ENCODE assay signal across 30 mouse cellular contexts in genomic region chr5:20536544-20536943, GRCm38 (mm10).
DNase-seq lines count a peak whose midpoint lies in the region; ATAC-seq and TF ChIP-seq lines count a peak whose summit lies in the region.
"Had no signal": no experiment of that assay in that cellular context is flagged by ENCODE, and none has a peak within 500 bp of the region (broad histone marks: within the 10 kb centered on the region; RNA-seq: fewer than 3 reads in every experiment).

No protein-coding gene starts in this region.

- H3K4me1 ChIP-seq in heart, embryonic 12.5 days (replicated peaks): no peaks in the 10 kb centered on the region
- H3K4me1 ChIP-seq in kidney, postnatal 0 days (replicated peaks; ENCODE audit: insufficient read depth, low read length): no peaks in the 10 kb centered on the region
- H3K4me1 ChIP-seq in stomach, postnatal 0 days (replicated peaks; ENCODE audit: control insufficient read depth, insufficient read depth): no peaks in the 10 kb centered on the region
- H3K4me1 ChIP-seq: embryonic facial prominence, embryonic 13.5 days; heart, embryonic 15.5 days had no signal

- 69% methylated on average over 3 of the region's 3 CpGs for WGBS in heart, embryonic 12.5 days
- 18% methylated on average over 3 of the region's 3 CpGs for WGBS in kidney, postnatal 0 days
- 67% methylated on average over 3 of the region's 3 CpGs for WGBS in stomach, postnatal 0 days

- no peak overlapping the region for H3K9ac ChIP-seq in heart, embryonic 12.5 days
- no peak overlapping the region for H3K9ac ChIP-seq in kidney, postnatal 0 days (ENCODE audit: low read depth, low read length)
- no peak overlapping the region for H3K9ac ChIP-seq in stomach, postnatal 0 days (ENCODE audit: low read length)
- H3K9ac ChIP-seq: embryonic facial prominence, embryonic 13.5 days; heart, embryonic 15.5 days; liver, postnatal 0 days had no signal

- H3K4me2 ChIP-seq in heart, embryonic 12.5 days: no peak overlapping the region
- H3K4me2 ChIP-seq in kidney, postnatal 0 days (ENCODE audit: low read length): no peak overlapping the region
- H3K4me2 ChIP-seq in stomach, postnatal 0 days (replicated peaks; ENCODE audit: low read depth): no peak overlapping the region
- H3K4me2 ChIP-seq: embryonic facial prominence, embryonic 13.5 days; heart, embryonic 15.5 days; liver, embryonic 11.5 days had no signal

- no peak for ATAC-seq in heart, embryonic 12.5 days (ENCODE audit: insufficient number of reproducible peaks, low FRiP score)
- ATAC-seq in kidney, postnatal 0 days (replicated peaks; ENCODE audit: low FRiP score, low read depth): peak; percentile 80
- ATAC-seq in stomach, postnatal 0 days (ENCODE audit: low FRiP score, low TSS enrichment): no peak
- ATAC-seq: activated CD4-positive, CD25-positive, alpha-beta regulatory T cell, adult 4 months; forebrain, embryonic 16.5 days; hindbrain, postnatal 0 days; intestine, postnatal 0 days; liver, postnatal 0 days; Patski had no signal

- peak; percentile 51 for DNase-seq in heart, adult 11 months
- DNase-seq in kidney, postnatal 0 days (ENCODE audit: low spot score): peak; percentile 34
- DNase-seq in kidney, postnatal 10 days: no peak
- peak; percentile 21 for DNase-seq in R1 (ENCODE audit: low read depth, low spot score)
- DNase-seq in forelimb bud, embryonic 11.5 days (ENCODE audit: low read depth, low spot score): peak; percentile 49
- DNase-seq in stomach, postnatal 0 days (ENCODE audit: low spot score): no peak
- DNase-seq: adrenal gland, adult 8-10 months; B cell, adult 2 months; cerebellum, adult 11-12 months; cerebellum, postnatal 10 days; gastrocnemius, postnatal 36 days; heart, postnatal 36 days; liver, postnatal 0 days; lung, postnatal 10 days; midbrain, embryonic 14.5 days; thymus, adult 2 months; thymus, postnatal 4 days had no signal

- TF ChIP-seq EP300 in stomach, postnatal 0 days (optimal IDR thresholded peaks at IDR 0.05): no peak

- H3K4me3 ChIP-seq in heart, embryonic 12.5 days: no peak overlapping the region
- no peak overlapping the region for H3K4me3 ChIP-seq in kidney, postnatal 0 days (replicated peaks; ENCODE audit: low read depth, low read length)
- no peak overlapping the region for H3K4me3 ChIP-seq in stomach, postnatal 0 days (ENCODE audit: low read depth, low read length)
- H3K4me3 ChIP-seq: embryonic facial prominence, embryonic 13.5 days; erythroblast, embryonic 14.5 days; heart, embryonic 15.5 days; myocyte had no signal

- H3K27me3 ChIP-seq in heart, embryonic 12.5 days (replicated peaks): no peaks in the 10 kb centered on the region
- no peaks in the 10 kb centered on the region for H3K27me3 ChIP-seq in kidney, postnatal 0 days (ENCODE audit: insufficient read depth, low read length)
- no peaks in the 10 kb centered on the region for H3K27me3 ChIP-seq in stomach, postnatal 0 days (ENCODE audit: control insufficient read depth, insufficient read depth, low read length)
- H3K27me3 ChIP-seq: CH12.LX; embryonic facial prominence, embryonic 13.5 days; heart, embryonic 15.5 days; Patski had no signal

- no peaks in the 10 kb centered on the region for H3K9me3 ChIP-seq in heart, embryonic 12.5 days (replicated peaks)
- no peaks in the 10 kb centered on the region for H3K9me3 ChIP-seq in kidney, postnatal 0 days (replicated peaks; ENCODE audit: low read length)
- H3K9me3 ChIP-seq in stomach, postnatal 0 days (ENCODE audit: control insufficient read depth, low read length): no peaks in the 10 kb centered on the region
- H3K9me3 ChIP-seq: embryonic facial prominence, embryonic 13.5 days; G1E; heart, embryonic 15.5 days had no signal

- H3K36me3 ChIP-seq in heart, embryonic 12.5 days: no peaks in the 10 kb centered on the region
- no peaks in the 10 kb centered on the region for H3K36me3 ChIP-seq in kidney, postnatal 0 days (ENCODE audit: insufficient read depth, low read length)
- H3K36me3 ChIP-seq in stomach, postnatal 0 days (ENCODE audit: control insufficient read depth, insufficient read depth, low read length): no peaks in the 10 kb centered on the region
- H3K36me3 ChIP-seq: embryonic facial prominence, embryonic 13.5 days; G1E; heart, embryonic 15.5 days had no signal

- no peak for TF ChIP-seq CTCF in kidney, postnatal 0 days (IDR thresholded peaks at IDR 0.05; ENCODE audit: low read depth)
- no peak for TF ChIP-seq CTCF in stomach, postnatal 0 days (IDR thresholded peaks at IDR 0.05; ENCODE audit: low read depth)

- H3K27ac ChIP-seq in heart, embryonic 12.5 days (ENCODE audit: poor library complexity, severe bottlenecking): no peak overlapping the region
- no peak overlapping the region for H3K27ac ChIP-seq in kidney, postnatal 0 days
- H3K27ac ChIP-seq in stomach, postnatal 0 days (replicated peaks): no peak overlapping the region
- H3K27ac ChIP-seq: embryonic facial prominence, embryonic 13.5 days; heart, embryonic 15.5 days; hindbrain, postnatal 0 days had no signal

Comparison
In these comparisons a context has a peak if more than half of its experiments do, and no peak if none do; other contexts are left out.
1. DNase-seq: peak in heart, adult 11 months (single experiment), kidney, postnatal 0 days (single experiment), R1 (single experiment) and forelimb bud, embryonic 11.5 days (single experiment); none in kidney, postnatal 10 days (single experiment) and stomach, postnatal 0 days (single experiment).